Mouse (Mus musculus): Measurements from ENCODE around the gene Tnfrsf19.
A peak's percentile ranks its signal among the peaks of the same experiment; 100 is the strongest.

Tnfrsf19 gene

DNA sequence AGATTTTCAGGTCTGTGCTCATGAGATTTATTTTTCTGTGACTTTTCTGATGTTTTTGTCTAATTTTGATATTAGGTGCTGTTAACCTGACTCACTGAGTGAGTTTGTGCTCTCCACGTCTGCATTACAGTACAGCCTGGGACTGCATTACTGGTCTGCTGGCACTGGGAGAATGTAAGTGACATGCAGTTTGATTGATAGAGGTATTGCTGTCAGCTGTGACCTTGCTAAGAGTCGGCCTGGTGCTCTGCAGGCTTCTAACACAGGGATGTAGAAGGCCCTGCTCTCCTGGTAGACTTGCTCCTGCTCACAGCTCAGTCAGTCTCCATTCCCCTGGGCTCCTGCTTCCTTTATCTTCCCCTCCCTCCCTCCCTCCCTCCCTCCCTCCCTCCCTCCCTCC is 25.3 kb downstream of the Tnfrsf19 start:
- DNase-seq (ENCODE audit: low read depth, low spot score), result no peak

DNA sequence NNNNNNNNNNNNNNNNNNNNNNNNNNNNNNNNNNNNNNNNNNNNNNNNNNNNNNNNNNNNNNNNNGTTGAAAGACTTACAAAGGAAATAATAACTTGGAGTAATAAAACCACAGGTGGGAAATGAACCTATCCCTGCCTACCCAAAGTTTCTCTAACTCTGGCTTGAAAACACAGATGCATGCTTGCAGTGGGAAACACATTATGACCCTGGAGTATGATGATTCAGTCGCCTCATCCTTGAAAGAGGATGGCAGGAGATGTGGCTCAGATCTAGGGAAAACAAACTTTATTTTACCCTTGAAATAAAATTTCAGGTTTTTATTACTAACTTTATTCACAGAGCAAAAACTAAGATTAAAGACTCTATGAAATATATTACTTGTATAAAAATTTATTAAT is 26.4 kb downstream of the Tnfrsf19 start:
- DNase-seq (ENCODE audit: low read depth, low spot score), result no peak

DNA sequence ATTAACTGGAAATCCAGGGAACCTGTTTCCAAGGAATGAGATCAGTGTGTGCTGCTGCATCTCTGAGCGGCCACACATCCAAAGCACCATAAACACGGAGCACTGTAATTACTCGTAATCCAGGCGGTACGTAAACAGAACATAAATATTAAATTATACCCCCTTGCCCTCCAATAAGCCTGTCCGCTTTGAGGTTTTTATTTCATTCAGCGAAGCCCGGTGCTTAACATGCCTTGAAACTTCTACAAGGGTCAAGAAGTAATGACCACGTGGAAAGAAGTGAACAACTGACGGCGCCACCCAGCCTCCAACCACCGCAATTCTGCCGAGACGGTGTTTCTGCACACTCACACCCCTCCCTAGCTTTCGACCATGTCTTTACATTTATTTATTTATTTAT is 31.7 kb downstream of the Tnfrsf19 start:
- DNase-seq (ENCODE audit: low read depth, low spot score), result no peak

DNA sequence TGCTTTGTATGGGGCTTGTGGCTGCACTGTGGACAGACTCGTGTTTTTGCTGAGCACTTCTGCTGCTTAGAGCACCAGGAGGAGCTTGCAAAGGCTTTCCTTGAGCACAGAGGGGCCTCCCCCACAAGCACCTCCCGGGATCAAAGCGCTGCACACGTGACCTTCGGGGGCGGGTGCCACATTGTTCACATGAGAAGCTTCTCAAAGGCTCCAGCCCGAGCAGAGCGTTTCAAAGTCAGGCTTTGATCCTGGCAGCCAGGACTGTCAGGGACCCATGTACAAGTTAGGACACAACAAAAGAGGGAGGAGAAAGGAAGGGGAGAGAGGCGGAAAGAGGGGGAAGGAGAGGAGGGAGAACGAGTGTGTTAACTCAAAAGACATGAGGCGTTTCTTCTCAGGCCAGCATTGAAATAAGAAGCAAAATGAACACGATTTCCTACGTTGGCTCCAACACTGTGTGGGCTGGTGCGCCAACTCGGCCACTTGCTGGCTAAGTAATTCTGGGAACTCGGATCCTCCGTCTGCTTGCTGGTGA is 33.8 kb downstream of the Tnfrsf19 start:
- DNase-seq (ENCODE audit: low read depth, low spot score), result peak; percentile 66

DNA sequence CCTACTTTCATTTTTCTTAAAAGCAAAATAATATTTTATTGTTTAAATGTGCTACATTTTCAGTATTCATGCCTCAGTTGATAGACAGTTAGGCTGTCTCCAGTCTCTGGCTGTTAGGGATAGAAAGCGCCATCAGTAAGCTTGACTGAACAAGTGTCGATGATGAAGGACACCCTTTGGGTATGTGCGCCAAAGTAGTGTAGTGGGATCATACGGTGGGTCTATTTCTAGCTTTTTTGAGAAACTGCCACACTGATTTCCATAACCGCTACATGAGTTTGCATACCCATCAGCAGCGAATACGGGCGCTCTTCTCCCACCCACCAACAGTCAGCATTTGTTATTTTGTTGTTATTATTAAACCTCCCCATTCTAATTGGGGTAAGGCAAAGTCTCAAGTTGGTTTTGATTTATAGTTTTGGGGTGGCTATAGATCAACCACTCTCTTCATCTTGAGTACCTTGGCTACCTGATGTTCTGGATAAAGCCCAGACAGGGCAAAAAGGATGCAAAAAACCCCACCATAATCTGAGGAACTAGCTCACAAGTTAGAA is 34.6 kb downstream of the Tnfrsf19 start:
- no peak for DNase-seq (ENCODE audit: low read depth, low spot score)

DNA sequence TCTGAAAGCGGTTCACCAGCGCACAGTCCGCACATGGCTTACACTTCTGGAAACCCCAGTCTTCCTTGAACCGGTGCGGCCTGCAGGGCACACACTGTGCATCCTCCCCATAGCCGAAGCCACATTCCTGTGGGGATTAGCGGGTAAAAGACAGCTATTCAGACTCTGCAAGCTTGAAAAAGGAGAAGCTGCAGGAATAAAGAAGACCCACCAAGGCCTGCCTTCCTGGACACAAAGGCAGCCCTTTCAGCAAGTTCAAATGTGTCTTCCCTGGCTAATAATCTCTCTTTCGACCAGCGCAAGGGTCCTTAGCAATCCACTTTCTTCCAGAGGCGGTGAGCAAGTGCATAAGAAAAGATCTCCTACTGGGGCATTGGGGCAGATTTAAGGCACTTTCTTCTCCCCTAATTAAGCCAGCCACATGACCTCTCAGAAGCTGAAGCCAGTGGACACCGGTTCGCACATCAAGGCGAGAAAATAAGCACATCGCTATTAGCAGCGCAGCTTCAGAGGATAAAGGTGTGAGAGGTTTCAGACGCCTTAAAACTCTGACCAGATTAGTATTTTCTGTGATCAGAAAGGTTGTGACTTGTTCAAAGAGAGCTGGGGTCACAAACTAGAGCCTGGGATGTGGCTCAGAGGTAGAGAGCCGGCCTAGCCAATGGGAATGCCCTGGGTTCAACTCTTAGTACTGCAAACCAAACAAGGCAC is 41.0 kb downstream of the Tnfrsf19 start:
- no peak for DNase-seq (ENCODE audit: low read depth, low spot score)

DNA sequence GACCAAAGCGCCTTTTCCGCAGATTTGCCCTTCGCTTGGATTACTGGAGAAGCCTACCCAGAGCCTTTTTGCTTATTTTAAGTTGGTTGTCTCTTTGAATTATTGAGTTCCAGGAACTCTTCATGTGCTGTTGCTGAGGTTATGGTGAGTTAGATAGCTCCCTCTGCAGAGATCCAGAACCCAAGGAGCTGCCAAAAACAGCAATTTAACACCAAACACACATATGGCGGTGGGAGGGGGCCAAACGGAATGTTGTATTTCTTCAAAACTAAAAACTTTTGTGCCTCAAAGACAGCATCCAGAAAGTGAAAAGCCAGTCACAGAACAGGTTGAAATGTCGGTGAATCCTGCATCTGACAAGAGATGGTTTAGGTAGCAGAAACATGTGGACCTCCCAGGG is 42.6 kb downstream of the Tnfrsf19 start:
- DNase-seq (ENCODE audit: low read depth, low spot score), result no peak

DNA sequence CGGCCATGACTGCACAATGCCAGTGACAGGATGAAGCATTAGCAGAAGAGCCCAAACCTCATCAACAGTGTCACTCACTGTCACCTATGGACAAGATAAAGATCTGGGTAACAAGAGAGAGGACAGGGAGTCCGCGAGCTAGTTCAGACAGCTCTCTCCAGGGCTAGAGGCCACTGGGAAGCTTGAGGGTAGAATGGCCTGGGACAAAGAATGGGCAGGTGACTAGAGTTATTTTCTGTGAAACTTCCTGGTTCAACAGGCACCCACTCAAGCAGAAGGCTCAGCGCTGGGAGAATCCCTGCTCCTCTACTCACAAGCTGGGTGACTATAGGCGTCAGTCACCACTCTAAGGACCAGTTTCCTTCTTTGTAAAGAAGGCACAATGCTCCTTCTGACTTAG is 46.2 kb downstream of the Tnfrsf19 start:
- no peak for DNase-seq (ENCODE audit: low read depth, low spot score)

DNA sequence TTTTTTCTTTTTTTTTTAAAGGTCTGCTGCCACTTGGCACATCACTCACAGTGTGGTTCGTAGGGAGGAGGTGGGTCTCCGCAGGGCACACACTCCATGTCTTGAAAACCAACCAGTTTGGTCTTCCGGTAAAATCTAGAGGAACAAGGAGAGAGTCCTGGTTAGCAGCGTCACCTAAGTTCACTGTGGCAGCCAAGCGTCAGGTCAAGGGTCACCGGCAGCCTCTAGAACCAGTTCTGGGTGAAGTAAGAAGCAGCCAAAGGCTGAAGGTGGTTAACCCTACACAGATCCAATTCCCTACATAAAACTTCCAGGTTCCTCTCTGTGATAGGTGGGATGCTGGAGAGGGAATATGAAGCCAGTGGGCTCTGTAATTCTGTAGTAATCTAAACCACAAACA is 49.7 kb downstream of the Tnfrsf19 start:
- no peak for DNase-seq (ENCODE audit: low read depth, low spot score)

DNA sequence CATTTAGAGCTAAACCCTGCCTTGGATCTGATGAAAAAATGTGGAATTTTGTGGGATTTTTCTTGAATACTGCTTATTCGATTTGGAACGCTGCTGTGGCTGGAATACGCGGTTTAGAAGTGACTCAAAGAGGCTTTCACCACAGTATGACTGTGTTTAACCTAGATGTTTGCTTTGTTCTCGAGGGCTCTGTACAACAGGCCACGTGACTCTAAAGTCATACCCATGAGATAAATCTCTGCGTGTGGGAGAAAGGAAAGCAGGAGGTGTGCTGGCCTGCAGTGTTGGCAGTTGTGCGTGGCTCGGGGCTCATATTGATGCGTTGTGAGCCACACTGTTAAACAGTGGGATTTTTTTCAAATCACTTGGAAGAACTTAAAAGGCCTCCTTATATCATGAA is 52.8 kb downstream of the Tnfrsf19 start:
- DNase-seq (ENCODE audit: low read depth, low spot score), result no peak

DNA sequence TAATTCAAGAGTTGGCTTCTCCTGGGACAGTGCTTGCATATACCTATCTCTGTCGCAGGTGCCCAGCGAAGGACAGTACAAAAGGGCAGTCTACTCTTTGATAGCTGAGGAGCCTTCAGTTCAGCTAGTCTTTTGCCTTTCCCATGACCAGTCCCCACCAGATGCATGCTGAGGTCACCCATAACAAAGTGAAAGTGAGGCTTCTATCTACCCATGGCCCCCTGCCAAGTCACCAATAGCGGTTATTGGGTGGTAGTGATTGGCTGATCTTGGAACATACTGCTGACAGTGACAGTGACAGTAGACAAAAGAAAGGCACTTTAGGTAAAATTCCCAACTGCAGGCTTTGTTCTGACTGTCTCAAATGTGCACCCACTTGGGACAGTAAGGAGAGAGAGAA is 53.2 kb downstream of the Tnfrsf19 start:
- DNase-seq (ENCODE audit: low read depth, low spot score), result no peak

DNA sequence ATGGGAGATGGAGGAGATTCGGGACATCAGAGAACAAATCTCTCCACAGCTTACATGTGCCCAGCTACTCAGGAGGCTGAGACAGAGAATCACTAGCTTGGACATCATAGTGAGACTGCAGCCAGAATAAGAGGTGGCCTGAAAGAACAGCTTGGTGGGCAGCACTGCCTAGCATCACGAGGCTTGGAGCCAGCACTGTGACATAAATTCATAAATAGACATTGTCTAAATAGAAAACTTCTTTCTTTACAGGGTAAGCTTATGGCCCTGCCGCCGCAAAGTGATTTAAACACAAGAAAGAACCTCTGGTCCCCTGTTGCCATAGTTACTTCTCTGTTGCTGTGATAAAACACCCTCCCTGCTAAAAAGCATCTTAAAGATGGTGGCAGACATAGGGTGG is 54.1 kb downstream of the Tnfrsf19 start:
- DNase-seq (ENCODE audit: low read depth, low spot score), result no peak

DNA sequence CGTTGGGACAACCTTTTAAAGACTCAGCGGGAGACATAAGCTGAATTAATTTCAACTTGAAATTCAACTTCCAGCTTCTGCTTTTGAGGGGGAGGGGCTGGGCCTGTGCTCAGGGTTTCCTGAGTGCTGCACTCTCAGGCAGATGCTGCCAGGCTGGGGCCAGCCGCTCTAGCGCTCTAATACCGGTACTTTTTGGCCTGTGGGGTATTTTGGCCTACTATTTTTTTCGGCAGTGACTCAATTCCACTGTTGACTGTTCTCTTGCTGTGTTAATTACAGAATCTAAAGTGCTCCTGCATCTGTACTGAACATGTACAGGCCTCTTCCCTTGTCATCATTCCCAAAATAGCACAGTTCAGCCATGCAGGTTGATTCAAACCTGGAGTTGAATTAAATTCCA is 58.1 kb downstream of the Tnfrsf19 start:
- DNase-seq (ENCODE audit: low read depth, low spot score), result no peak

DNA sequence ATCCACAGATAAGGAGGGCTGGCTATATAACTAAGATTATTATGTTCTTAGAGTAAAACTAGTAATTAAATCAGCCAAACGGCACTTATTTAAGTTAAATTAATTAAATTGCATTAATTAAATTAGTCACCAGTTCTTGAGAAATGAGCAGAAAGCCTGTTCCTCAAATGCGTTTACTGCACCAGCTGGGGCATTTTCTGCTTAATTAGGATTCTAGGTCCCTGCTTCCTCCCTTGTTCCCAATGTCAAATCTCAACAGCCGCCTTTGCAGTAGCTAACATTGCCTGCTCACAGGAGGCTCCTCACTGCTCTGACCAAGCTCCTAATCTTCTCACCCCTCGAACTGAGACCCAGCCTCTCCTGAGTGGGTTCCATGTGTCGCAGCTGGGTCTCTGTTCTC is 59.4 kb downstream of the Tnfrsf19 start:
- no peak for DNase-seq (ENCODE audit: low read depth, low spot score)

DNA sequence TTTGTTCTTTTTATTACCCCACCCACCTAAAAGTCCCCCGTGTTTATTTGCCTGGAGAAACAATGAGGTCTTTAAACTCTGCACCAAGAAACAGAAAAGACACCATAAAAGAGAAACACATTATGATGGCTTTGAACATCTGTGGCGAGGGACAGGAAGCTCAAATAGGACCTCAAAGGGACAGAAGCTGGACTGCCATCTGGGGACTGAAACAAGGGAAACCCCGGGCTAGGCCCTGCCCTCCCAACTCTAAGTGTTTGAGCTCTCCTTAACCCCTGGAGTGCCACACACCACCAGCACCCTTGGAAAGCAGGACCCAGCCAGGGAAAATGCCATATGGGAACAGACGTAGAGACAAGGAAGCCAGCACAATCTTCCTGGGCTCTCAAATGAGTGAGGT is 61.2 kb downstream of the Tnfrsf19 start:
- DNase-seq (ENCODE audit: low read depth, low spot score), result no peak

DNA sequence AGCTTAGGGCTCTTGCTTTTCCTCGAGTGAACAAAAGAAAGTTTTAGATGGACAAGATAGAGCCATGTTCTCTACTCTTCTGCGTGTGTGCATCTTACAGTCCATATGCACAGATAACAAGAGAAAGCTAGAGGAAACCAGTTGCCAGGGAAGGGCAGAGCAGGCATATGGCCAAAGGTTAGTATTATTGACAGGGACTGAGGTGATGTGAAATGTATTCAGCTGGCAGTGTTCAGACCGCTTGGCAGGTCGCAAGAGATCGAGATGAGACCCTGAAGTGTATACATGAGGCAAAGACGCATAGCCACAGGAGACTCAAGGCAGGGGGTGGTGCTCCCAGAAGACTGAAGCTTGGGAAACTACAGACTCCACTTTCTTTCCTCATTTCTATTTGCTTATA is 62.0 kb downstream of the Tnfrsf19 start:
- no peak for DNase-seq (ENCODE audit: low read depth, low spot score)

DNA sequence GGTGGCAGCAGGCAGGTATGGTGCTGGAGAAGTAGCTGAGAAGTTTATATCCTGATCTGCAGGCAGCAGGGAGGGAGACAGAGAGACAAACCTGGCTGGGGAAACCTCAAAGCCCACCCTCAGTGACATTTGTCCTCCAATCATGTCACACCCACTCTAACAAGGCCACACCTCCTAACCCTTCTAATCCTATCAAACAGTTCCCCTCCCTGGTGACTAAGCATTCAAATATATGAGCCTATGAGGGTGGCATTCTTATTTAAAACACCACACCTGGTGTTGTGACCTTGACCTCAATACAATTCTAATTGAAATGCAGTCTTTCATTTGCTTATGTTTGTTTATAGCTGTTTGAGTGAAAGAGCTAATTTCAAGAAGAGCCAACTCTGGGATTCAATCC is 64.2 kb downstream of the Tnfrsf19 start:
- DNase-seq (ENCODE audit: low read depth, low spot score), result no peak

DNA sequence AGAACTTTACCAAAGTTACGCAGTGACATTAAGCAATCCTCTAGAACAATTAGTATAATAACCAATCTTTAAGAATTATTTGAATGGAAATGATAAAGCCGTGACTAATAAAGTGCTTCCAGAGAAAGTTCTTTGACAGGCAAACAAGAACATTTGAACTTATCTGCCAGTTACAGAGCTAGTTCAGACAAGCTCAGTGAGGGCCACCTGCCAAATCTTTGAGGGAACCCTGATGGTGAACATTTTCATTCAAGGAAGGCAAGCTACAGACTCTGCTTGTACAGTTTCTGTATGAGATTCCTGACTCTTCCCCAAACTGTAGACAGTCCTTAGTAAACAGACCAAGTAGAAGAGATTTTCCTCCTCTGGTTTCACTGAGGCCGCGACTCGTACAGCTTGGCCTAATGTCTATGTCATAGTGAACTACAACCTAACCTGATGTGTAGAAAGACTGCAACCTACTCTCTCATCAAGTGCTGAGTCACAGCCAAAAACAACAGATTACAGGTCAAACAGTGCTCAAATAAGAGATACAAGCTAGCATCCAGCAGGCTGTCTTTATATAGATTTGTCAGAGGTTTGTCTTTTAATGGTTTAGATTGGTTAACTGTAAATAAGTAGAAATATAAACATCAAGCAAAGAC is 65.9 kb downstream of the Tnfrsf19 start:
- no peak for DNase-seq (ENCODE audit: low read depth, low spot score)

DNA sequence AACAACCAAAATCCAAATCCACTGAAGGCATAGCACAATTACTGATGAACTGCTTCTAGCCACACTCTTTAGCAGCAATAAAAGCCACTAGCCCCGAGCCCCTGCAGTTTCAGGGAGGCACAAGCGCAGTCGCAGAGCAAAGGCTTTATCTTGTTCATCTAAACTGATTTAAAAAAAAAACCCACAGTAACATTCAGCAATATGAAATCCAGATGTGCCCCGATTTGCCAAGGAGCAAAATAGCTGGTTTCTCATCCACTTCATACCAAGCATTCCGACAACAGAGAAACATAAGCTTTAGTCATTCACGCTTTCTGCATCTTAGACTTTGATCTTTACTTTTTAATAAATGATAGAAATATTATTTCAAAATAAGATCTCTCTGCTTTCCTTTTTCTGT is 68.2 kb downstream of the Tnfrsf19 start:
- no peak for DNase-seq (ENCODE audit: low read depth, low spot score)

DNA sequence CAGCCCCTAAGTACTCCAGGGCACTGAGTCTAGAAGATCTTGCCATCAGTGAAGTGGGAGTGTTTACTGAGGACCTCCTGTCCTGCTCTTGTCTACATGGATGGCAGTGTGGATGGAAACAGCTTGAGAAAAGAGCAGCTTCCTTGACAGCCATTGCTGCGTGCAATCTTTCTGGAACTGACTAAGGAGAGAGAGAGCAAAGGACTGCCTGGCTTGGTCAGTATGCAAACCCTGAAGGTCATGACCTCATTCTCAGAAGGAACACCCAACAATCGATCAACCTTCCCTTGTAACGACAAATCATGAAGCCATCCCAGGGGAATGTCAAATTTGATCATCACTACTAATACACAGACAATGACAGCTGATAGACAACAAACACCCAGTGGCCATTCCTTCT is 70.1 kb downstream of the Tnfrsf19 start:
- DNase-seq (ENCODE audit: low read depth, low spot score), result no peak

DNA sequence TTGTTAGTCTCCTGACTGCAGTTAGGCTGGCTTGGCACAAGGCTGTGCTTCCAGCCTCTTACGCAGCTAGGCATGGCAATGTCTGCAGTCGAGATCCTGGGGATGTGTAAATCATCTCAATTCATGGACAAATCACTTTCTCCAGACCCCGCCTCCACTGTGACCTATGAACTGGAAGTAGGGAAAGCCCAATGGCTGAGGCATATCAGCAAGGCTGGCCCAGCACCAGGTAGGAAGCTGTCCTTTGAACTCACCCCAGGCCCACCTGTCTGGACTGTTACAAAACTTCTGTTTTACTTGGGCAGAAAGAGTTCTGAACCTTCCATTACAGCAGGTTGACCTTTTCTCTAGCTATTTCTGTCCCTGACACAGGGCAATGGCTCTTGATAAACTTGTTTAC is 70.6 kb downstream of the Tnfrsf19 start:
- no peak for DNase-seq (ENCODE audit: low read depth, low spot score)

DNA sequence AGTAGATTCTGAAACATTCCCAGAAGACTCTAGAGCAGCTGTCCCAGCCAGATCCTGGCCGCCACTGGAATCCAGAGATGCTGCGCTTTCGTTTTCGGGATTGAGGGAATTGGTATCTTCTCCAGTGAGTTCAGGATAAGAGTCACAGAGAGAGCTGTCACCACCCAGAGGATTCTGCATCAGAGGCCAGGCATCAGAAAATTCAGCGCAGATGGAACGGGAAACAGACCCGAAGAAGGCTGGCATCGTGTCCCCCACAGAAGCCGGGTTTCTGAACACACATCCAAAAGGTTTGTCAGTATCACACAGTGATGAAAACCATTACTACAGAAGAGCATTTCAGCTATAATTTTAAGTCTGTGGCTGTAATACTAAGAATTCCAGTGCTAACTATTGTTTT is 75.3 kb downstream of the Tnfrsf19 start:
- no peak for DNase-seq (ENCODE audit: low read depth, low spot score)

DNA sequence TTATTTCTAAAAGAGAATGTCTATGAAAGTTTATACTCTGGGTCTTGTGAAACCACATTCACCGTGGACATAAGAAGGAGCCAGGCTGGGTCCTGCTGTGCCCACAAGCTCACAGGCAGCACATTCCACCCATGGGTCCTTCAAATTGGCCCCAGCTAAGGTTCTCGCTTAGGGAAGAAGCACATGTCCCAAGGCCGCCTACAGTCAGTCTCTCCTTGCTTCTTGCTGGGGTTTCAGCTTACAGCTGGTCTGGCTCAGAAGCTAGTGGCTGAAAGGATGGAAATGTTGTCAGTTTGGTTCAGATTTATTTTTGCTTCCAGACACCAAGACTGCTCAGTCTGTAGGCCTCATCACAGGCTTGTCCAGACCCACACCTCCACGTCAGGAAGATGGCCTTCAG is 80.2 kb downstream of the Tnfrsf19 start:
- no peak for DNase-seq (ENCODE audit: low read depth, low spot score)
